Mouse (Mus musculus): ENCODE results near the gene Grid2. TPM values are rescaled to one million over a fixed set of nuclear protein-coding genes. Genes with fewer than 3 reads are reported as not detected.

The Grid2 gene
- polyA plus RNA-seq, 1 experiment from 2014 or later, result 0.07 TPM

DNA sequence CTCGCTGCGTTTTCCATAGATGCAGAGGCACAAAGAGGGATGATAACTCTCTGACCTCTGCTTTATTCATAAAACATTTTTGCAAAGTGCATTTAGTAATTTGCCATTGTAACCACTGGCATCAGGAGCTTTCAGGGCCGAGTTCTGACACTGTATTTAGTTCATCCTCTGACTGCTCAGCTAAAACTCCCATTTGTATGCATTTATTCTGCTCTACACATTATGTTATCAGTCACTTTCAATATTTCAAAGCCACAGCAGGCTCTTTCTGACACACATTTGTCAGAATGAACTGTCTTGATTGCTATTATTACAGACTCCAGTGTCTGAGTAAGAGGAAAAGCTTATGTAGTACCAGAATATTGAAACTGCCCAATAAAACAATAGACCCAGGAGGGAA lies 1286.5 kb downstream of the Grid2 start:
- H3K27ac ChIP-seq, result no peak overlapping the region
- H3K9me3 ChIP-seq (replicated peaks), result no peaks in the 10 kb centered on the region
- 49% methylated on average over 3 of the region's 3 CpGs for WGBS (ENCODE audit: insufficient replicate concordance)
- no peak overlapping the region for H3K4me3 ChIP-seq (replicated peaks)
- DNase-seq, result no peak
- H3K4me2 ChIP-seq, result no peak overlapping the region
- H3K9ac ChIP-seq, result no peak overlapping the region
- ATAC-seq (ENCODE audit: low read depth), result no peak
- no peaks in the 10 kb centered on the region for H3K4me1 ChIP-seq (replicated peaks)
- H3K27me3 ChIP-seq, result no peaks in the 10 kb centered on the region
- no peaks in the 10 kb centered on the region for H3K36me3 ChIP-seq

DNA sequence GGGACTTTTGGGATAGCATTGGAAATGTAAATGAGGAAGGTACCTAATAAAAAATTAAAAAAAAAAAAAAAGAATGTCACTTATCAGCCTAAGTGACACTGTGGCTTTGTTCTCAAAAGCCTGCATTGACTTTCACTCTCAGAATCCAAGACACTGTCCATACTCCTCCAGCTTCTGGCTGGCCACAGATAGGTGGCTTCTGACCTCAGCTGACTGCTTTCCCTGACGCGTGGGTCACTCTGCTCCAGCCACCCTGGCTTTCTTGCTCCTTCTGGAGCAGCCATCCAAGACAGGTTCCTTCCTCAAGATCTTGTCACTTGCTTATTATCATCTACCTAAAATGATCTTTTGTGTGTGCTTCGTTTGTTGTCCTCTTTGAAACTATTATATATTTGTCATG lies 1298.0 kb downstream of the Grid2 start:
- no peak overlapping the region for H3K9ac ChIP-seq
- H3K4me3 ChIP-seq (replicated peaks), result no peak overlapping the region
- H3K4me1 ChIP-seq (replicated peaks), result no peaks in the 10 kb centered on the region
- 62% methylated on average over 3 of the region's 3 CpGs for WGBS (ENCODE audit: insufficient replicate concordance)
- H3K27ac ChIP-seq, result no peak overlapping the region
- no peaks in the 10 kb centered on the region for H3K27me3 ChIP-seq
- DNase-seq, result no peak
- no peak overlapping the region for H3K4me2 ChIP-seq
- H3K36me3 ChIP-seq, result no peaks in the 10 kb centered on the region
- ATAC-seq (ENCODE audit: low read depth), result no peak
- no peaks in the 10 kb centered on the region for H3K9me3 ChIP-seq (replicated peaks)

GRCm38 (mm10) chr6:64555220-64555619 lies 1299.5 kb downstream of the Grid2 start:
- H3K9ac ChIP-seq, result no peak overlapping the region
- DNase-seq (no peak), ATAC-seq (ENCODE audit: low read depth) (no peak)
- 73% methylated on average over 4 of the region's 4 CpGs for WGBS (ENCODE audit: insufficient replicate concordance)
- no peaks in the 10 kb centered on the region for H3K4me1 ChIP-seq (replicated peaks)
- H3K4me2 ChIP-seq, result no peak overlapping the region
- H3K9me3 ChIP-seq (replicated peaks), result no peaks in the 10 kb centered on the region
- no peak overlapping the region for H3K4me3 ChIP-seq (replicated peaks)
- H3K36me3 ChIP-seq, result no peaks in the 10 kb centered on the region
- H3K27ac ChIP-seq, result no peak overlapping the region
- no peaks in the 10 kb centered on the region for H3K27me3 ChIP-seq

GRCm38 (mm10) chr6:64568599-64568998 lies 1312.9 kb downstream of the Grid2 start:
- no peak for DNase-seq
- no peaks in the 10 kb centered on the region for H3K36me3 ChIP-seq
- 31% methylated on average over 5 of the region's 5 CpGs for WGBS (ENCODE audit: insufficient replicate concordance)
- no peaks in the 10 kb centered on the region for H3K9me3 ChIP-seq (replicated peaks)
- no peak overlapping the region for H3K4me2 ChIP-seq
- no peak for ATAC-seq (ENCODE audit: low read depth)
- H3K4me1 ChIP-seq (replicated peaks), result no peaks in the 10 kb centered on the region
- no peak overlapping the region for H3K9ac ChIP-seq
- H3K27ac ChIP-seq, result no peak overlapping the region
- H3K4me3 ChIP-seq (replicated peaks), result no peak overlapping the region
- no peaks in the 10 kb centered on the region for H3K27me3 ChIP-seq

- Histone ChIP-seq H3K4me1 (replicated peaks) (no peaks in the 10 kb centered on the region), H3K4me2 (no peak overlapping the region), H3K9ac (no peak overlapping the region), H3K9me3 (replicated peaks) (no peaks in the 10 kb centered on the region), H3K36me3 (no peaks in the 10 kb centered on the region), H3K27ac (no peak overlapping the region), H3K4me3 (replicated peaks) (no peak overlapping the region), H3K27me3 (no peaks in the 10 kb centered on the region)
- ATAC-seq (ENCODE audit: low read depth) (no peak), DNase-seq (no peak)
- 50% methylated on average over 3 of the region's 3 CpGs for WGBS (ENCODE audit: insufficient replicate concordance)
These were observed 1325.7 kb downstream of the Grid2 start for GRCm38 (mm10) chr6:64581338-64581737.

- H3K9me3 ChIP-seq (replicated peaks), result no peaks in the 10 kb centered on the region
- no peak overlapping the region for H3K4me2 ChIP-seq
- no peak overlapping the region for H3K9ac ChIP-seq
- H3K27ac ChIP-seq, result no peak overlapping the region
- ATAC-seq (ENCODE audit: low read depth), result no peak
- no peaks in the 10 kb centered on the region for H3K36me3 ChIP-seq
- WGBS (ENCODE audit: insufficient replicate concordance), result 60% methylated on average over 7 of the region's 7 CpGs
- no peaks in the 10 kb centered on the region for H3K27me3 ChIP-seq
- no peak for DNase-seq
- H3K4me3 ChIP-seq (replicated peaks), result no peak overlapping the region
- no peaks in the 10 kb centered on the region for H3K4me1 ChIP-seq (replicated peaks)
These were observed 1333.0 kb downstream of the Grid2 start for GRCm38 (mm10) chr6:64588487-64589205.

DNA sequence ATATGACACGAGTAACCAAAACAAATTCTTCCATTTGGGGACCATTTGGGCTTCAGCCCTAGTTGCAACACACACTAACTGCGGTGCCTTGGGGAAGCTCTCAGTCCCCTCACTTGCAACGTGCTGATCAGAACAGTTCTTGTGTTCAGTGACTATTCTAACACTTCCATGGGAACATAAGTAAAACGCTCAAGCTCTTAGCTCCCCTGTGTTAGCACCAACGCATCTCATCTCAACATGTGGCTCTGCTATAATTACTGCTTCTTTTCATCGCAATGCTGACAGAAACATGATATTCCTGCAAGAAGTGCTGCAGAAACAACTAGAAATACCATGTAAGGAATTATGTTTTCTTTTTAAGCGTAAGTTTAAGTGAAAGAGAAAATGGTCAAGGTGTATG lies 1340.6 kb downstream of the Grid2 start:
- no peaks in the 10 kb centered on the region for H3K36me3 ChIP-seq
- no peak overlapping the region for H3K4me3 ChIP-seq (replicated peaks)
- no peaks in the 10 kb centered on the region for H3K4me1 ChIP-seq (replicated peaks)
- H3K9me3 ChIP-seq (replicated peaks), result no peaks in the 10 kb centered on the region
- H3K27me3 ChIP-seq, result no peaks in the 10 kb centered on the region
- ATAC-seq (ENCODE audit: low read depth) (no peak), DNase-seq (no peak)
- H3K9ac ChIP-seq, result no peak overlapping the region
- no peak overlapping the region for H3K4me2 ChIP-seq
- WGBS (ENCODE audit: insufficient replicate concordance), result 61% methylated on average over 7 of the region's 7 CpGs
- no peak overlapping the region for H3K27ac ChIP-seq

DNA sequence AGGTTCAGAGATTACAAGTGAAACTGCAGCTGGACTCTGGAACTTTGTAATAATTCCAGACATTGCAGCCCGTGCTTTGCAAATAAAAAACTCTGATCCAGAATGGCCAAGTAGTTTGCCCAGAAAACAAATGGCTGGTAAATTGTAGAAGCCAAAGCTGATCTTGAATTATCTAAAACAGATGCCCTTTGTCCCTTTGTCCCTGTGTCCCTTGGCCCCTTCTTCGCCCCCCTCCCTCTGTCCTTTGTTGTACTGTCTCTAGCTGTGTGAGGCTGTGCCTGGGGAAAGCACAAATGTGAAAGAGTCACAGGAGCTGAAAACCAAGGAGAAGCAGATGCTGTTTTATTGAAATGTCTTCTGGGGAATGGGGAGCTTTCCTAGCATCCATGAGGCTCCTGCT lies 1341.2 kb downstream of the Grid2 start:
- Histone ChIP-seq H3K36me3 (no peaks in the 10 kb centered on the region), H3K27ac (no peak overlapping the region), H3K9me3 (replicated peaks) (no peaks in the 10 kb centered on the region), H3K9ac (no peak overlapping the region), H3K27me3 (no peaks in the 10 kb centered on the region), H3K4me3 (replicated peaks) (no peak overlapping the region), H3K4me2 (no peak overlapping the region), H3K4me1 (replicated peaks) (no peaks in the 10 kb centered on the region)
- WGBS (ENCODE audit: insufficient replicate concordance), result 63% methylated on average over 2 of the region's 2 CpGs
- DNase-seq, result no peak
- no peak for ATAC-seq (ENCODE audit: low read depth)

DNA sequence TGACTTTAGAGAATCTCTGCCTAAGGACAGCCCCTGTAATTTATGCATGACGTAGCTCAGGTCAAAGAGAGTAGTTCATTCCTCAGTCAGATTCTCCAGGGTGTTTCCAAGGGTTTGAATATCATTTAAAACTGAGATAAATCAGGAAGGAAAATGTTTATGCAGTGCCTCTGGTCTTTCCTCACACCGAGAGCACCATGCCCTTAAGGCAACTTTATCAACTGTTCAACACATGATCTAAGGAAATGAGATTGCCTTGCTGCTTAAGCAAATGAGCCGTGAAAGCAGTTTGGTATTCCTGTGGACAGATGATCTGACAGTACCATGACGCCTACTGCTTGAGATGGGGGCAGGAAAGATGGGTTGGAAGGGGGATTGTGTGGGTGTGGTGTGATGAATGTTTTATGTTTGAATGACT lies 1342.5 kb downstream of the Grid2 start:
- H3K27me3 ChIP-seq, result no peaks in the 10 kb centered on the region
- ATAC-seq (ENCODE audit: low read depth) (no peak), DNase-seq (no peak)
- H3K27ac ChIP-seq, result no peak overlapping the region
- no peak overlapping the region for H3K4me2 ChIP-seq
- 43% methylated on average over 4 of the region's 4 CpGs for WGBS (ENCODE audit: insufficient replicate concordance)
- no peak overlapping the region for H3K9ac ChIP-seq
- no peaks in the 10 kb centered on the region for H3K36me3 ChIP-seq
- no peaks in the 10 kb centered on the region for H3K4me1 ChIP-seq (replicated peaks)
- H3K9me3 ChIP-seq (replicated peaks), result no peaks in the 10 kb centered on the region
- no peak overlapping the region for H3K4me3 ChIP-seq (replicated peaks)

DNA sequence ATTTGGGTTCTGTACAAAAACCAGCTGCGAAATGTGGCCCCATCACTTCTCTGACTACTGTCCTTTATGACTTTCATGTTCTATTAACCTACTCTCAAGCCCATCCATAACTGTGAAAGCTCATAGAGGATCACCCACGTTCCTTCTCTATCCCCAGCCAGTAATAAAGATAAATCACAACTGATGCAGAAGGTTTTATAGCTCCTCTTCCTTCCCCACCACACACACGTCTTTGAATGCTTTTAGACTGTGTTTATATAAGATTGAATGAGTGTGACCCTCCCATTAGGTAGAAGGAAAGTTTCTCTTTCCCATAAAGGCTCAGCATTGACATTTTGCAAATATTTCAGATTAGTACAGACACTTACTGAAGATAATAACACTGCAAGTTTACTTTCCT lies 1350.1 kb downstream of the Grid2 start:
- Histone ChIP-seq H3K27ac (no peak overlapping the region), H3K4me1 (replicated peaks) (no peaks in the 10 kb centered on the region), H3K4me3 (replicated peaks) (no peak overlapping the region), H3K9me3 (replicated peaks) (no peaks in the 10 kb centered on the region), H3K9ac (no peak overlapping the region), H3K36me3 (no peaks in the 10 kb centered on the region), H3K4me2 (no peak overlapping the region), H3K27me3 (no peaks in the 10 kb centered on the region)
- 43% methylated on average over 3 of the region's 3 CpGs for WGBS (ENCODE audit: insufficient replicate concordance)
- DNase-seq, result no peak
- no peak for ATAC-seq (ENCODE audit: low read depth)

GRCm38 (mm10) chr6:64607041-64607440 lies 1351.4 kb downstream of the Grid2 start:
- WGBS (ENCODE audit: insufficient replicate concordance), result 55% methylated on average over 1 of the region's 1 CpGs
- Histone ChIP-seq H3K27ac (no peak overlapping the region), H3K4me1 (replicated peaks) (no peaks in the 10 kb centered on the region), H3K9me3 (replicated peaks) (no peaks in the 10 kb centered on the region), H3K4me3 (replicated peaks) (no peak overlapping the region), H3K36me3 (no peaks in the 10 kb centered on the region), H3K9ac (no peak overlapping the region), H3K4me2 (no peak overlapping the region), H3K27me3 (no peaks in the 10 kb centered on the region)
- DNase-seq, result no peak
- ATAC-seq (ENCODE audit: low read depth), result no peak

DNA sequence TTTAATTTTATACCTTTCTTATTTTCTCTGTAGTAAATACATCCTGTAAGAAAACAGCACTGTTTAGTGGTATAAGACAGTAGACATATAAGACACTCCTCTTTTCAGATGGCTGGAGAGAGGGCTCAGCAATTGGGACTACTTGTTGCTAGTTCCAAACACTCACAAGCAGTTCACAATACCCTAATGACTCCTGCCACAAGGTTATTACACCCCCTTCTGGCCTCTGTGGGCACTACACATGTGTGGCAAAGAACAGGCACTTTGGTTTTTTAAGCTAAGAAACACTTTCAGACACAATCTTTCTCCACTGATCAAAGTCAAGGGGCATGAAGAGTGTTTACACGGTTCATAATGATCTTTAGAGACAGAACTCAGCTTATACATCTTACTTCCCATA lies 1352.3 kb downstream of the Grid2 start:
- no peak overlapping the region for H3K4me2 ChIP-seq
- WGBS (ENCODE audit: insufficient replicate concordance), result 10% methylated on average over 1 of the region's 1 CpGs
- H3K9ac ChIP-seq, result no peak overlapping the region
- no peak overlapping the region for H3K27ac ChIP-seq
- ATAC-seq (ENCODE audit: low read depth) (no peak), DNase-seq (no peak)
- no peaks in the 10 kb centered on the region for H3K27me3 ChIP-seq
- H3K9me3 ChIP-seq (replicated peaks), result no peaks in the 10 kb centered on the region
- no peaks in the 10 kb centered on the region for H3K4me1 ChIP-seq (replicated peaks)
- no peak overlapping the region for H3K4me3 ChIP-seq (replicated peaks)
- H3K36me3 ChIP-seq, result no peaks in the 10 kb centered on the region

All from liver, embryonic 13.5 days (tissue).